Mouse (Mus musculus): ENCODE data around the gene Hoxc5. TPM values are rescaled to one million over a fixed set of nuclear protein-coding genes. Genes with fewer than 3 reads are reported as not detected.

The Hoxc5 gene
- total RNA-seq, 2 experiments from 2014 or later, result not detected

DNA sequence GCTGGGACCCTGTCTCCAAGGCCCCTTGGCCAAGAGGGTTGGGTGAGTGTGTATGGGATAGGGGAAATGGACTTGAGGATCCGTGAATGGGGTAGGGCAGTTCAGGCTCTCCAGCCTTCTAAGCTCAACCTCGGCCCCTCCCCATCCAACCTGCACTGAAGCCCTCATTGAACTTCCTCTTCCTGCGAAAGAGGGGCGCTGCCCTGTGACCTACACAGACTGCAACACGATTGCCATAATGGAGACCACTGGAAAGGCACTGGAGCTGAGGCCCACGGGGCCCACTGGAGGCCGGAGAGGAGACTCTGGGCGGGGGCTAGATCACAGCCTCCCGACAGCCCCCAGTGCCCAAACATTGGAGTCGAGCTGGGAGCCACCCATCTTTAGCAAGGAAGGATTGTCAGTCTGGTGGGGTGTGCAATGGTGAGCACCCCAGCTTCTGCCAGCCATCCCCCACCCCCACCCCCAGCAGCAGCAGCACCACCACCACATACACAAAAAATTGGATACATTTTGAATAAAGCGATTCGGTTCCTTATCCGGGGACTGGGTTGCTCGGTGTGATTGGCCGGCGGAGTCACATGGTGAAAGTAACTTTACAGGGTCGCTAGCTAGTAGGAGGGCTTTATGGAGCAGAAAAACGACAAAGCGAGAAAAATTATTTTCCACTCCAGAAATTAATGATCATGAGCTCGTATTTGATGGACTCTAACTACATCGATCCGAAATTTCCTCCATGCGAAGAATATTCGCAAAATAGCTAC, 67.0 kb downstream of the Hoxc5 start:
- no peak for ATAC-seq (ENCODE audit: poor library complexity, severe bottlenecking)

DNA sequence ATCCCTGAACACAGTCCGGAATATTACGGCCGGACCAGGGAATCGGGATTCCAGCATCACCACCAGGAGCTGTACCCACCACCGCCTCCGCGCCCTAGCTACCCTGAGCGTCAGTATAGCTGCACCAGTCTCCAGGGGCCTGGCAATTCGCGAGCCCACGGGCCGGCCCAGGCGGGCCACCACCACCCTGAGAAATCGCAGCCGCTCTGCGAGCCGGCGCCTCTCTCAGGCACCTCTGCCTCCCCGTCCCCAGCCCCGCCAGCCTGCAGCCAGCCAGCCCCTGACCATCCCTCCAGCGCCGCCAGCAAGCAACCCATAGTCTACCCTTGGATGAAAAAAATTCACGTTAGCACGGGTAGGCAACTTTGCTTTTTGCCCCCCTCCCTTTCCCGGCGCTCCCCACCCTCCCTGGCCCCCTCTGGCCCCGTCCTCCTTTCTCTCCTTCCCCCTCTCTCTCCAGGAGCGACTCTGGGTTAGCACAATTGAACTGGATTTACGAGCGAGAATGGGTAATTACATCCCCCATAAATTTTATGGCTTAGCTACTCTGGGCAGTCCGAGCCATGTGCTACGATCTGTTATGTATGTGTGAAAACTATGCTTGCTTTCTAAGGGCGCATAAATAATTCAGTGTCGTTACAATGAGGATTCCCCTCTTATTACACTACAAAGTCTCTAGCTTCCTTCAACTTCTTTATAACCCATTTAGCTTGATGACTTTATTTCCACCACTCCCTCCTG, 67.7 kb downstream of the Hoxc5 start:
- no peak for ATAC-seq (ENCODE audit: poor library complexity, severe bottlenecking)

DNA sequence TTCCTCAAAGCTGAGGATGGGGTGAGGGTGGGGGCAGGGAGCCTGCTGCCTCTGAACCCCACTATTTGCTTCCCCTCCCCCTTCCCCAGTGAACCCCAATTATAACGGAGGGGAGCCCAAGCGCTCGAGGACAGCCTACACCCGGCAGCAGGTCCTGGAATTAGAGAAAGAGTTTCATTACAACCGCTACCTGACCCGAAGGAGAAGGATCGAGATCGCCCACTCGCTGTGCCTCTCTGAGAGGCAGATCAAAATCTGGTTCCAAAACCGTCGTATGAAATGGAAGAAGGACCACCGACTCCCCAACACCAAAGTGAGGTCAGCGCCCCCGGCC, 68.3 kb downstream of the Hoxc5 start:
- no peak for ATAC-seq (ENCODE audit: poor library complexity, severe bottlenecking)

DNA sequence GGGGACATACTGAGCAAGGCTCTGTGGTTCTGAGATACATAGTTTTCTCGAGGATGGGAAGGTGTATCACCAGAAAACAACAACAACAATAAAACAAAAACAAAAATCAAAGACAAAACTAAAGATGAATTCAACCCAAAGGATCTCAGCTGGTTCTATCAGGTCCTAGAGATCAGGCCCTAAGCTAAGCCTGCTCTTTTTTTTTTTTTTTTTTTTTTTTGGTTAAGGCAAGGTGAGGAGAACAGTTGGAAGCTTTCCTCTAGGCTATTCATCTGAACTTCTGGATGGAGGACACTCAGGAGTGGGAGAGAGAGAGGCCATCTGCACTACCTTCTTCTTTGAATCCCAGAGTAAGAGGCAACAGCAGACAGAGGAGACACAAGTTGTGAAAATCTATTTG, 70.3 kb downstream of the Hoxc5 start:
- ATAC-seq (ENCODE audit: poor library complexity, severe bottlenecking), result no peak

DNA sequence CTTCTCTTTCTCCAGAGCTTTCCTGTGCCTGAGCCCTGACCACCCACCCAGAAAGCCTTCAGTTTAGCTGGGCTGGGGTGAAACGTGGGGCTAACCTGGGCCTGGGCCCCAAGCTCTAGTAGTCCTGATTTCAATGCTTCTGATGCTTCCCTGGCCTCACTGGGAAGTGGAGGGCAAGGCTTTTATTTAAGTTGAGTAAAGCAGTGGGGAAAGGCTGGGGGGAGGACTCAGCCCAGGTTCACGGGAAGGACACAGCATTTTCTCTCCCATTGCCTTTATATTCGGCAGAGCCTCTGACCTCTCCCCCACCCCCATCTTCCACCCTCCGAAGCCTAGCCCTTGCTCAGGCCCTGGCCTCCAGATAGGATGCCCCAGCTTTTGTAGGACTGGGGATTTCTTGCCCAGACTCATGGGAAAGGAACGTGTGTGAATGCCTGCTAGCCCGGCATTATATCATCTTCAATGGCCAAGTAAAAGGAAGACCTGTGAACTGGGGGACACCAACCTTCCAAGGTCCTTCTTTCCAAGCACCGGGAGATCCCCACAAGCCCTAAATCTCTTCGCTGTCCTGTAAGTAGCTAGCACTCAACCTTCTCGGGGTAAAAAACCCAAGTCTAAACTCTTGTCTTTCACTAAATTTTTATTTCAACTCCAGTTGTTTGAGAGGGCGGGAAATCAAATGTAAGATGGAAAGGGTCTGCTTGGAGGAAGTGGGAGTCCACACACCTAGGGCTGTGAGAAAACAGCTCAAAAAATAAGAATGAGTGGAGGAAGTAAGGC, 71.6 kb downstream of the Hoxc5 start:
- no peak for ATAC-seq (ENCODE audit: poor library complexity, severe bottlenecking)

DNA sequence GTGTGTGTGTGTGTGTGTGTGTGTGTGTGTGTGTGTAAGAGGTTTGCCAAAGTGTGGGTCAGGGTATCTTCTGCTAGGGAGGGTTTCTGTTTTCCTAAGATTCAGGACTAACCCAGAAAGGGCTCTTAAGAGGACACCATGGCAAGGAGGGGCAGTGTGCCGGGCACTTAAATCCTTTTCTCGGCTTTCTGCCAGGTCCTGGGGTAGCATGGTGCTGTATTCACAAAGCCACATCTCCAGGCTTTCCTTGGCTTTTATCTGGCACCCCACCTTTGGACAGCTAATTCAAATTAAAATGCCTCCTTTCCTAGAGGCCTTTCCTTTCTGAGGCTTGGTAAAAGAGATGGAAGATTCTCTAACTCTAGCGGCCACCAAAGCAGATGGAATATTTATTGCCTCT, 72.4 kb downstream of the Hoxc5 start:
- ATAC-seq (ENCODE audit: poor library complexity, severe bottlenecking), result no peak

DNA sequence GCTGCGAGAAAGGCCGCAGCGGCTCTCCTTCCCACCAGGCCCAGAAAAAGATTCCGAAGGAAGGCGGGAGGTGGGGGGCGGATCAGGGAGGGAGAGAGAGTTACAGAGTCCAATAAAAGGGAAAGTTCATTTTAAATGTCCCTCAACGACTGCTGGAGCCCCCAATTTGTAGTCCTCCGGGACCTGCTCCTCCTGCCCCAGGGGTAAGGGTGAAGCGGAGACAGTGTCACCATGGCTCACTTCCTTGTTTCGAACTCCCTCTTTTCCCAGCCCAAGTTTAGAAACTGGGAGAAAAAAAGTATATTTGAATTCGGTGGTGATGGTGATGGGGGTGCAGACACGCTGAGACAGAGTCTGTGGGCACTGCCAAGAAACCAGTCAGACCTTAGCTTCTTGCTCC, 73.4 kb downstream of the Hoxc5 start:
- no peak for ATAC-seq (ENCODE audit: poor library complexity, severe bottlenecking)

DNA sequence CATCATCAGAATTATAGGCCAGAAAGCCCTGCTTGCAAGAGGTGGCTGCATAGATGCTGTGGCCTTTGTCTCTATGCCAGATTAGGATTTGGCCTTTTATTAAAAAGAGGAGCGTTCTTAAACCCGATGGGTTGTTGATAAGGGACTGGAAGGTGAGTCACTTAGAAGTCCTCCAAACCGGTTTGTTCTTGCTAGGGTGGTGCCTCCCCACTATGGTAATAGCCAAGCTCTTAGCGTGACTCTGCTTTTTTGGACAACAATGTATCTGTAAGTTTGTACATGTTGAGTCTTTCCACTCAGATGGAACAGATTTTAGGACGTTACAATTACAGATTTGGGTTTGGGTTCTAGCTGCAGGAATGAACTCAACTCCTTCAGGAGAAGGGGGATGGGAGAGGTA, 74.4 kb downstream of the Hoxc5 start:
- ATAC-seq (ENCODE audit: poor library complexity, severe bottlenecking), result no peak

DNA sequence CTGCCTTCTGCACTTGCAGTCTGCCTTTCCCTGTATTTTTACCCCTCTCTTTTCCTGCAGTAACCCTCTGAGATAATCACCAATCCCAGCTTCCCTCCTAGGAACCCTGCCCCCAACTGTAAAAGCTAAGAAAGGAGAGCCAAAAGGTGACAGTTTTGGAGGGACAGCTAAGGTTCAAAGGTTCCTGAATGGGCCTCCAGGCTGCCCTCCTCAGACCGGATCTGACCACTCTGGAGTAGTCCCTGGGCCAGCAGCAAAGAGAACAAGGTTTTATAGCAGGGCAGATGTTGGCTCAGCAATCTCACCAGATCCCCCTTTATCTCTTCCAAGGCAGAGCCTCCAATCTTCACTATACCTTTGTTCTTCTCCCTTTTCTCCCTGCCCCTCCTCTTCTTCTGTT, 75.0 kb downstream of the Hoxc5 start:
- ATAC-seq (ENCODE audit: poor library complexity, severe bottlenecking), result no peak

DNA sequence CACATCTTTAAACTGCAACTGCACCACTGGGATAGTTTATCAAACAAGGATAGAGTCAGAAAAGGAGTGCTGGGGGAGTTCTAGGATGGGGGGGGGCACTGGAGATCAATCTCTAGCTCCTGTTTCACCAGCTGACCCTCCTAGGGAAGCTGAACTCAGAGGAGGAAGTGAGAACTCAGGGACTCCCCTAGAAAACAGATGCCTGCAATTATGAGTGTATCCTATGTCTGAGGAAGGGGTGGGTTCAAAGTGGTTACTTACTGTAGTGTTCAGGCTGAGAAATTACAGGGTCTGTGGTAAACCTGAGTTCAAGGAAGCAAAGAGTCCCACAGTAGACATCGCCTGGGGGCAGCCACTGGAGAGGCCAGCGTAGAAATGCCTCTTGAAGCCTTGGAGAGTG, 84.4 kb downstream of the Hoxc5 start:
- no peak for ATAC-seq (ENCODE audit: poor library complexity, severe bottlenecking)

DNA sequence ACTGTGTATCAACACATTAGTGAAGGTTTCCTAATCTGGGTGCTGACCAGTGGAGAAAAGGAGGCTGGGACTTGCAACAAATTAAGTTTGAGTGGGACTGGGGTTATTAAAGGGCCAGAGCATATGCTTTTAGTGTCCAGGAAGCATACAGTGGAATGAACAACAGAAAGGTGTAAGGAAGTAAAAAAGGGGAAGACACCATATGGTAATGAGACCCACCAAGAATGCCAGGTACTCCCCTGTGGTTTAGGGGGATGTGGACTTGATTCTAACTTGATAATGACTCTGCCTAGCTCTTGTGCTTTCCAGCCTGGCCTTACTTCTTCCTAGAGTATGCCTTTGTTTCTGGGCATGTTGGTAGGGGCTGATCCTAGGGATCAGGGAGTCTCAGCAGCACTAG, 86.0 kb downstream of the Hoxc5 start:
- ATAC-seq (ENCODE audit: poor library complexity, severe bottlenecking), result no peak

DNA sequence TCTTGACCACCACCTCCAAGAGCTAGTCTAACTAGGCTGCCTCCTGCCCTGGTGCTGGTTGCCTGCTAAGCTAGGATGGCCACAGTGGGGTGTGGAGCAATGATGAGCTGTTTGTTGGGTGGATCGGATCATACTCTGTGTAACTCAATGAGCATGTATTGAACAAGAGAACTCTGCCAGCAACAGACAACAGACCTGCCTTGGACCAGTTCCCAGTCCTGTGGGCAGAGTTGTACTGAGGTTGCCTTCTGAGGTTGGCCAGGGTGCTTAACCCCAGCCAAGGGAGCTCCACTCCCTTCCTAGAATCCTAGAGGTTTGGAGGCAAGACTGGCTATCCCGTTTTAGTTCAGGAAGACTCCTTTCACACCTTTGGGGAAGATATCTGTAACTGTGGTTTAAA, 89.2 kb downstream of the Hoxc5 start:
- no peak for ATAC-seq (ENCODE audit: poor library complexity, severe bottlenecking)

DNA sequence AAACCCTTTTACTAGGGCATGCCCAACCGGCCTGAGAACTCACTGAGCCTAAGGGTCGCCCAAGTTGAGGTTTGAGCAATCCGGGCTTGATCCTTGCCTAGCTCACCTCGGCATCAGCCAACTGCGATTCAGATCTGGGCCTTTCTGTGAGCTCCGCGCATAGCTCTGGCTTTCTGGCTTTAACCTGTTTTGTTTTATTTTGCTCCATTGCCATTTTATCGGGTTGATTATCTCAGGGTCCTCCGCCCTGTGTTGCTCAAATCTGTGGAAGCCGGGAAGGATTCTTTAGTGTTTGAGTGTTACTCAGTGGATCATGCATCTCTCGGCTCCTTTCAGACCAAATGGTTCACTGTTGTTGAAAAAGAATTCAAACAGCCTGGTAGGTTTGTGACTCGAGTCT, 91.5 kb downstream of the Hoxc5 start:
- no peak for ATAC-seq (ENCODE audit: poor library complexity, severe bottlenecking)

DNA sequence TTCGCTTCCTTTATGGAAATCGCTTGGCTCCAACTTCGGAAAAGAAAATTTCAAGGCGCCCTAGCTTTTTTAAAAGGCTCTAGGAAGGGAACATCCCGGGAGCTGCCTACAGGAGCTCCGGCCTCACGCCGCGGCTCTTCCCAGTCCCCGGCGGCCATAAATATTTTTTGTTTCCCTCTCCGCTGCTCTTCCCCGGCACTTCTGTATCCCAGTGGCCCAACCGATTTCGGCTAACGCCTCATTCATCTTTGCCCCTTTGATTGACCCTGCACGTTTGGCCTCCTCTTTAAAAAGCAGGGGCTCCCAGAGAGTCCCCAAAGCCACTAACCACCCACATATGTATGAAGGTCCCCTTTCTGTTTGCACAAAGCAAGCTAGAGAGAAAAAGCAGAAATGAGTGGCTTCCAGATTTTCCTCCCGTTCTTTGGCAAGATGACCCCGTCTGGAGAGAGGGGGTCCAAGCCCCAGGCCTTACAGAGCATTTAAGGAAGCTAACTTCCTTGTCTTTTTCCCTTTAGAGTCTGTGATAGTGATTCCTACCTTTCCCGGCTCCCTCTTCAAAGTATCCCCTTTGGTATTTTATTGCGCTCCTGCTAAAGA, 92.2 kb downstream of the Hoxc5 start:
- no peak for ATAC-seq (ENCODE audit: poor library complexity, severe bottlenecking)

DNA sequence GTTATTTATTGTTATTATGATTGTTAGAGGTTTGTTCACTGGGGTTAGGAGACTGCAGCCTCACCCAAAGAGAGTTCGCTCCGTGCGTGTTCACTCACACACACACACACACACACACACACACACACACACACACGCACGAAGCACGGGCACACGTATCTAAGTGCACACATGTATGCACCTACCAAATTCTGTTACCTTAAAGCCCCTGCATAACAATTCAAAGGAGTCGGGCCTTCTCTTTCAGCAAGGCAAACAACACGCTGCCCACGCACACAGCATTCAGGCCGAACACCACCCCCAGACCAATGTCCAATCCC, 92.7 kb downstream of the Hoxc5 start:
- ATAC-seq (ENCODE audit: poor library complexity, severe bottlenecking), result no peak

DNA sequence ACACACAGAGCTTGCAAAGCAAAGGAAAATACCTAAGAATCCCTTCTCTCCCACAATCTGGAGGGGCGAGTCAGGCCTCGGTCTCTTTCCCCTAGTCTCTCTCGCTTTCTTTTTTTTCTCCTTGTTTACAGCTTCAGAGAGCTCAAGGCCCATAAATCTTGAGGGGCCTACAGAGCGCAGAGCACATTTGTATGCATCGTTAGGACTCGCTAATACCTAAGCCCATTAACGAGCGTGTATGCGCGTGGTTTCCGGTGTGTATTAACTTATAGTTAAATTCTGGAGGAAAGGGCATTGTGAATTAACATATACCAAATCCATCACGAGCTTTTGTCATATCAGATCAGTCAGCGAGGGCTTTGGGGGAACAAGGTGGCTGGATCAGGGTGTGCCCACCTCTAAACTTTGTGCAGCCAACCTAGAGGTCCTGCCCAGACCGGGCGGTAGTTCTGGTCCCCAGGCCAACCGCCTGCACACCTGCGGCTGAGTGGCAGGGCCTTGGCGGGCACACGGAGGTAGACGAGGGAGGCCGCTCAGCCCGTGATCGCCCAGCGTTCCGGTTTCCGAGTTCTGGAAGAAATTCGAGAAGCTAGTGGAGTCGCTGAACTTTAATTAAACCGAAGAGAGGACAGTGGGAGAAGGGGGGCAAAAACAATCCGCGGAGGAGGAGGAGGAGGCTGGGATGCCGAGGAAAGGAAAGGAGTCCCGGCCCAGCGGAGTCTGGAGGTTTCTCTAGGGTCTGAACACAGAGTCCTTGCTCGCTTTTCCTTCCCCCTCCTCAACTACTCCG, 93.3 kb downstream of the Hoxc5 start:
- no peak for ATAC-seq (ENCODE audit: poor library complexity, severe bottlenecking)

DNA sequence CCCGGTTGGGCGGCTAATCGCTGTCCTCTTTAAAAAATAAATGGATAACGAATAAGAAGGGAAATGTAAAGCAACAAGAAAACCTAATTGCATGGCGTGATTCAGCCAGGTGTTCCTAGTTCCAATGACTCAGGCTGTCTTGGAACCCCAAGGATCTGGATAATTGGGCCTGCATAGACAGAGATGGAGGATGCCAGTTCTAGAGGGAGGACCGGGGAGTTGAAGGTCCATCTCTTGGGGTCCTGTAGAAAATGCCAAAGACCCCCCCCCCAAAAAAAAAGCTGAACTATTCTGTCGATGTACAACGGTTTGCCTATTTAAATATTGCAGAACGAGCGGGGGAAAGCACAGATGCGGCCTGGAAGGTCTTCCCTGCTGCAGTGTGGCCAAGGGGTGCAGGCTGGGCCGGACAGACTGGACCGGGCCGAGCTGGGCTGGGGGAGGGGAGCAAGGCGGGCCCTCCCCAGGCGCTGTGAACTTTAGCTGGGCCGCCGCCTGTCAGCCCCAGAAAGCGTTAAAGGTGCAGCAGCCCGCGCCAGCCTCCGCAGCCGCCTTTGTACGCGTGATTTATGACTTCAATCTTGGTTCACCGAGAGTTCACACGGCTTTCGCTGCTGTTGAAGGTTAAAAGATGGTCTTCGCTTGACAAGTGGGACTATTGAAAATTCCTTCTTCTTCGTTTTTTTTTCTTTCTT, 94.0 kb downstream of the Hoxc5 start:
- ATAC-seq (ENCODE audit: poor library complexity, severe bottlenecking), result no peak

DNA sequence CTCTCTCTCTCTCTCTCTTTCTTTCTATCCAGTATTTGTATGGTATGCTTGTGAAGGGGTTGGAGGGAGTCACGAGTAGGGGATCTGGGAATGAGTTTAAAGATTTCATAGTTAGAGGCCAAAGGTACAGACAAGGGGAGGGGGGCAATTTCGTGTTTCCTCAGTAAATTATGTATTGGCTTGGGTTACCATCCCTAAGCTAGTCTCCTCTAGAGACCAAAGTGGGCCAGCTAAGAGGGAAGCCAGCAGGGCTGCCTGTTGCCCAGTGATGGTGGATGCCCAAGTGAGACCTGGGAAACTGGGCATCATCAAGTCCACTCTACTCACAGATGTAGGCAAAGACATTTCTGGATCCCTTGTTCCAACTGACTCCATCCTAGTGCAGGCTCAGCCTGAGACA, 94.7 kb downstream of the Hoxc5 start:
- no peak for ATAC-seq (ENCODE audit: poor library complexity, severe bottlenecking)

DNA sequence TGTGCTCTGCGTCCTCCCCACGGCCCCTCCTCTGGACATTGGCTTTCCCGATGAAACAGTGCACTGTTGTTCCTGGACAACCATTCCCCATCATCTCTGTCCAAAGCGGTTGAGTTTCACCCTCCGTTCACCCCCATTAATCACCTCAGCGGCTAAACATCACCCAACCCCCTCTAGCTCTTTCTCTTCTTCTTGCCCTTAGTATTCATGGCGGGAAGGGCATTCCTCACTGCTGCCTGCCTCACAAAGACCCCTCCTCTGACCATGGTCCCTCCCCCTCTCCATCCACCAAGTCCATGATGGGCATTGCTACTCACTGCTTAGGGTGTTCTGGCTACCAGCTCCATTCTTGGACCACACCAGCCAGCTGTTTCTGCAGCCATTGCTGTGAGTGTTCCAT, 98.4 kb downstream of the Hoxc5 start:
- no peak for ATAC-seq (ENCODE audit: poor library complexity, severe bottlenecking)
